Mouse (Mus musculus) heart, adult 2 months (tissue): ENCODE results near the gene Fam149a. TPM values are rescaled to one million over a fixed set of nuclear protein-coding genes. Genes with fewer than 3 reads are reported as not detected.

ENCODE experiments used
- DNase-seq, 2 experiments: peaks; one replicate each; pipeline ENCODE4 v3.0.0; 2021
- H3K27ac ChIP-seq: fragments of 200-600 bp; 2 replicates; pipeline ENCODE4 v1.8.1; 2022
- H3K27me3 ChIP-seq: fragments of 200-500 bp; 2 replicates; pipeline ENCODE4 v1.6.1; 2012; ENCODE audit warnings: mild to moderate bottlenecking, low read length, inconsistent platforms, mixed read lengths; ENCODE audit not compliant: control insufficient read depth, insufficient read depth
- H3K36me3 ChIP-seq: fragments of 200-500 bp; 2 replicates; pipeline ENCODE4 v1.6.1; 2012; ENCODE audit warnings: low read length, inconsistent platforms; ENCODE audit not compliant: control insufficient read depth, insufficient read depth
- H3K4me1 ChIP-seq: fragments of 200-500 bp; 2 replicates; pipeline ENCODE4 v1.6.1; 2011; ENCODE audit warnings: low read length; ENCODE audit not compliant: control insufficient read depth, insufficient read depth
- H3K4me3 ChIP-seq: fragments of 200-600 bp; 2 replicates; pipeline ENCODE4 v1.8.1; 2022
- H3K79me2 ChIP-seq: fragments of 200-500 bp; replicated peaks from 2 replicates; pipeline ENCODE4 v1.6.1; 2012; ENCODE audit warnings: mild to moderate bottlenecking, inconsistent platforms, low read length, moderate library complexity, mixed read lengths; ENCODE audit not compliant: control insufficient read depth, insufficient read depth
- H3K9ac ChIP-seq: fragments of 200-500 bp; 2 replicates; pipeline ENCODE4 v1.6.1; 2012; ENCODE audit warnings: low read depth, mild to moderate bottlenecking, control low read depth, inconsistent platforms, low read length, mixed read lengths
- CTCF ChIP-seq: fragments of 200-600 bp; IDR thresholded peaks from 2 replicates; pipeline ENCODE4 v1.8.1; 2022; ENCODE audit warnings: antibody characterized with exemption, mild to moderate bottlenecking, moderate library complexity
- EP300 ChIP-seq: fragments of 200-500 bp; IDR thresholded peaks from 2 replicates; pipeline ENCODE4 v1.6.1; 2011; ENCODE audit warnings: low read depth, low read length, control low read depth; ENCODE audit not compliant: insufficient read depth
- POLR2A ChIP-seq: fragments of 200-500 bp; IDR thresholded peaks from 2 replicates; pipeline ENCODE4 v1.6.1; 2011; ENCODE audit warnings: mild to moderate bottlenecking, low read depth, low read length, control low read depth; ENCODE audit not compliant: insufficient read depth
- WGBS: fragments of 180-500 bp; shearing (Covaris S2); methylation state at CpG from one replicate; pipeline ENCODE4 v1.1.7; 2018; 5-methylcytosine and 5-hydroxymethylcytosine counted together
- intact Hi-C: fragments of 180-260 bp; cut with DNase I; formaldehyde crosslinking; loops from one replicate; pipeline ENCODE4 v1.15.1; 2025
- polyA plus RNA-seq: library from polyadenylated mRNA; depleted of rRNA; stranded (reverse); fragments of >200 nt; gene quantifications from 2 replicates; pipeline ENCODE4 v1.2.3, GENCODE M21; 2012
- total RNA-seq, 2 experiments: library from RNA; stranded (reverse); gene quantifications; 2 replicates each; pipeline ENCODE4 v1.2.3; 2021

Fam149a gene
- total and polyA plus RNA-seq, 3 experiments: 2.2 to 4.1 (median 4.0) TPM

GRCm38 (mm10) chr8:45362323-45362722 lies 19.8 kb downstream of the Fam149a start:
- Histone ChIP-seq H3K79me2 (no peaks in the 10 kb centered on the region), H3K4me3 (no peak overlapping the region), H3K4me1 (no peaks in the 10 kb centered on the region; the same call in 1 of the 2 replicates), H3K27ac (no peak overlapping the region), H3K9ac (no peak overlapping the region), H3K27me3 (no peaks in the 10 kb centered on the region), H3K36me3 (no peaks in the 10 kb centered on the region)
- intact Hi-C loops: loop anchor here (5.0 kb wide), 1 partner anchor 420 kb away; no protein-coding TSS in a partner anchor
- DNase-seq: no peak
- WGBS: 62% methylated on average over 6 of the region's 6 CpGs
- TF ChIP-seq CTCF: peak; percentile 65
- TF ChIP-seq EP300: no peak

- H3K9ac ChIP-seq: no peak overlapping the region
- 76% methylated on average over 6 of the region's 6 CpGs for WGBS
- H3K79me2 ChIP-seq: no peaks in the 10 kb centered on the region
- H3K36me3 ChIP-seq: no peaks in the 10 kb centered on the region
- no peak overlapping the region; the same call in 1 of the 2 replicates for H3K4me3 ChIP-seq
- intact Hi-C loops: no loop called here
- TF ChIP-seq CTCF (no peak), EP300 (no peak), POLR2A (no peak)
- no peaks in the 10 kb centered on the region for H3K27me3 ChIP-seq
- no peak overlapping the region for H3K27ac ChIP-seq
- no peaks in the 10 kb centered on the region; the same call in 1 of the 2 replicates for H3K4me1 ChIP-seq
- DNase-seq: no peak
These were observed 22.9 kb downstream of the Fam149a start for GRCm38 (mm10) chr8:45359091-45359605.

DNA sequence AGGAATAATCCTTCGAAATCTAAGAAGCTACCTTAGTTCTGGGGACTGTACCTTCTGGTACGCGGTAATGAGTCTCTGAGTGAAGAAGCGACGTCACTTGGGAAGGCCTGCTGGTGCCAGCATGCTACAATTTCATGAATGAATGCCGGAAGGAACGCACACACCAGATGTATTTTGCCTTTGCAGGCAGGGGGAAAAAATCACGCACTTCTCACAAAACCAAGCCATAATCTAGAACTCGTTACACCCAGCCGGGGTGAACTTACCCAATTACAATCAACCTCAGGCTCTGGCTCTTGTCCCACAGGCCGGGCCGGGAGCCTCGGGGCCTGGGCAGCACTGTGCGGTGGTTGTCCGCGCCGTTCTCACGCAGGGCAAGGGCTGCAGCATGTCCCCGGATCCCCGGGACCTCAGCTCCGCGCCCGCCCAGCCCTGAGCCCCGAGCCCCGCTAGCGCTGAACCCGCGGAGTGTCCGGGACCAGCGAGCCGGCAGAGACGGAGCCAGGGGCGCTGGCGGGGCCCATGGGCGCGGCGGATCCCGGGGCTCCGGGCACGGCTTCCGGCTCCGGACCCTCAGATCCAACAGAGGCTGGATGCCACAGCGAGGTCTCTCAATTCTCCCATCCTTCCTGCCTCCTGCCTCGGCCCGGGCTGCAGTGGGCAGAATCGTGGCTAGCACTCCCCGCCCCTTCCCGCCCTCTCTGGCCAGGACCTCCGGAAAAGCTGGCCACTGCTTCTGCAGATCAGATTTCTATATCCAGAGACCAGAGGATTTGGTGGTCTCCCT lies 23.8 kb downstream of the Fam149a start:
- no peaks in the 10 kb centered on the region for H3K27me3 ChIP-seq
- intact Hi-C loops: no loop called here
- H3K79me2 ChIP-seq: no peaks in the 10 kb centered on the region
- peak overlapping the region; percentile 75 for H3K9ac ChIP-seq
- H3K4me1 ChIP-seq: no peaks in the 10 kb centered on the region; the same call in 1 of the 2 replicates
- H3K27ac ChIP-seq: peak overlapping the region; percentile 30
- DNase-seq: peak; percentile 44 to 56
- H3K4me3 ChIP-seq: peak overlapping the region; percentile 70
- no peaks in the 10 kb centered on the region for H3K36me3 ChIP-seq
- 4% methylated on average over 49 of the region's 49 CpGs for WGBS
- no peak for TF ChIP-seq POLR2A
- TF ChIP-seq CTCF: no peak
- TF ChIP-seq EP300: no peak

- H3K27me3 ChIP-seq: no peaks in the 10 kb centered on the region
- H3K27ac ChIP-seq: no peak overlapping the region
- H3K9ac ChIP-seq: no peak overlapping the region
- DNase-seq: no peak
- H3K36me3 ChIP-seq: no peaks in the 10 kb centered on the region
- TF ChIP-seq POLR2A (no peak), EP300 (no peak), CTCF (no peak)
- H3K4me1 ChIP-seq: no peaks in the 10 kb centered on the region; the same call in 1 of the 2 replicates
- intact Hi-C loops: no loop called here
- WGBS: 89% methylated on average over 6 of the region's 6 CpGs
- H3K79me2 ChIP-seq: no peaks in the 10 kb centered on the region
- H3K4me3 ChIP-seq: no peak overlapping the region
These were observed 26.3 kb downstream of the Fam149a start for GRCm38 (mm10) chr8:45355809-45356208.

GRCm38 (mm10) chr8:45345031-45345430 lies 37.1 kb downstream of the Fam149a start:
- TF ChIP-seq POLR2A (no peak), EP300 (no peak), CTCF (no peak; the same call in 1 of the 2 replicates)
- intact Hi-C loops: no loop called here
- 11% methylated on average over 6 of the region's 6 CpGs for WGBS
- Histone ChIP-seq H3K36me3 (no peaks in the 10 kb centered on the region), H3K4me1 (0 out of 2 replicates have a peak, but pooled peaks cover 1% of the 10 kb centered on the region), H3K9ac (no peak overlapping the region), H3K27ac (no peak overlapping the region), H3K27me3 (no peaks in the 10 kb centered on the region), H3K79me2 (no peaks in the 10 kb centered on the region), H3K4me3 (no peak overlapping the region)
- peak; percentile 41 to 70 for DNase-seq

DNA sequence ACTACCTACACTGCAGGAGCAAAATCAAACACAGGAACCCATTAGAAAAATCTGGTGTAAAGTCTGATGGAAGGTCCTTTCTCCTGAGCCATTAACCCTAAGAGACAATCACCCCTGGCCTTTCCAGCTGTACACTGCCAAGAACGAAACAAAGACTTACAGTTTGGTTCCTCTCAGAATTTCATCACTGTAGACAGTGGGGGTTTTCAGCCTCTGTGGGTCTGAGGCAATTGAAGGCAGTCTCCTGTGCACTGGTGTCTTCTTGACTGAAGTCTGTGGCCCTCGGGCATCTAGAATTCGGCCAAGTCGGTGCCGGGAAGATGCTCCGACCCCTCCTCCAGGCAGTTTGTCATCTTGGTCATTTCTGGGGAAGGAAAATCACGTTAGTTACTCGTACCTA lies 37.8 kb downstream of the Fam149a start:
- 92% methylated on average over 8 of the region's 8 CpGs for WGBS
- H3K36me3 ChIP-seq: no peaks in the 10 kb centered on the region
- 0 out of 2 replicates have a peak, but pooled peaks cover 1% of the 10 kb centered on the region for H3K4me1 ChIP-seq
- H3K79me2 ChIP-seq: no peaks in the 10 kb centered on the region
- intact Hi-C loops: no loop called here
- no peak overlapping the region for H3K9ac ChIP-seq
- H3K27ac ChIP-seq: no peak overlapping the region
- no peak overlapping the region for H3K4me3 ChIP-seq
- no peaks in the 10 kb centered on the region for H3K27me3 ChIP-seq
- no peak for DNase-seq
- TF ChIP-seq EP300: no peak
- TF ChIP-seq CTCF: no peak
- TF ChIP-seq POLR2A: no peak
